Mouse (Mus musculus): ENCODE data around the gene 1700025C18Rik. TPM values are rescaled to one million over a fixed set of nuclear protein-coding genes. Genes with fewer than 3 reads are reported as not detected.

The 1700025C18Rik gene
- polyA plus RNA-seq, 1 experiment from 2014 or later = not detected

DNA sequence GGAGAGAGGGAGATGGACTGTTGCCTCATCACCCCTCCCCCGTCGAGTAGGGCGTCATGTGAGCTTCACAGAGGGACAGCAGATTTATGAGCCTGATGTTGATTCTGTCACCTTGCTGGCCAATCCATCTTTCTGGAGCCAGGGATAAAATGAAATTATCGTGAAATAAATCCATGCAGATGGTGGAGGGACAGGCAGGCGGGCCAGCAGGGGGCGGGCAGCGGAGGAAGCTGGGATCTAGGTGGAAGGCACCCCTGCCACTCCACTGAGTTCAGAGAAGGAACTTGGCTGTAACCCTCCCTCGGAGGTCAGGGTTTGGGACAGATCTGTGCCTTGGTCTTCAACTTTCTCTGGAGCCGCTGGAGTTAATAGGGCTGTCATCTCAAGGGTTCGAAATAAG, 11.9 kb downstream of the 1700025C18Rik start:
- DNase-seq = no peak
- Histone ChIP-seq H3K9me3 (ENCODE audit: low read depth, low read length) (no peaks in the 10 kb centered on the region), H3K4me3 (ENCODE audit: low read depth, low read length) (no peak overlapping the region), H3K4me2 (no peak overlapping the region), H3K4me1 (ENCODE audit: insufficient read depth) (no peaks in the 10 kb centered on the region), H3K36me3 (ENCODE audit: insufficient read depth) (no peaks in the 10 kb centered on the region), H3K27me3 (ENCODE audit: insufficient read depth, low read length) (peaks cover 63% of the 10 kb centered on the region), H3K9ac (no peak overlapping the region), H3K27ac (ENCODE audit: low read depth) (no peak overlapping the region)
- TF ChIP-seq CTCF (IDR thresholded peaks at IDR 0.05; ENCODE audit: low read depth) = peak; percentile 66
- 20% methylated on average over 10 of the region's 10 CpGs for WGBS
- ATAC-seq (ENCODE audit: insufficient read depth) = no peak

DNA sequence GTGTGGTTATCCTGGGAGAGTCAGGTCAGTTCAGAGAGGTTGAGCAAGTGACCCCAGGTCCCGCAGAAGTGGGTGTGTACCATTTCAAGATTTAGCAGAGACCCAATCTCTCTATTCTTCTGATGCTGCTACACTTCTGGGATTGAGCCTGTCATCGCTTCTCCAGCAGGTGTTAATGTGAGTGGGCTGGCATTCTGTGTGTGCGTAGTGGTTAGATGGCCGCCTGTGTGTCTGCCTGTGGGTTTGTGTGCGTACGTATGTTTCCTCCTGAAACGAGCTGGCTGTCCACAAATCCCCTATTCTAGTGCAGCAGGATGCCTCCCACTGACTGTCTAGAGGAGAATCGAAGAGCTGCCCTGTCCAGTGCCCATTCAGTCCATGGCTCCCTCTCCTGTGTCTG, 12.5 kb downstream of the 1700025C18Rik start:
- H3K27ac ChIP-seq (ENCODE audit: low read depth) = no peak overlapping the region
- H3K27me3 ChIP-seq (ENCODE audit: insufficient read depth, low read length) = peaks cover 65% of the 10 kb centered on the region
- no peak for DNase-seq
- H3K4me1 ChIP-seq (ENCODE audit: insufficient read depth) = no peaks in the 10 kb centered on the region
- H3K9ac ChIP-seq = no peak overlapping the region
- H3K9me3 ChIP-seq (ENCODE audit: low read depth, low read length) = no peaks in the 10 kb centered on the region
- H3K36me3 ChIP-seq (ENCODE audit: insufficient read depth) = no peaks in the 10 kb centered on the region
- H3K4me2 ChIP-seq = no peak overlapping the region
- no peak overlapping the region for H3K4me3 ChIP-seq (ENCODE audit: low read depth, low read length)
- 56% methylated on average over 8 of the region's 8 CpGs for WGBS
- TF ChIP-seq CTCF (IDR thresholded peaks at IDR 0.05; ENCODE audit: low read depth) = no peak
- no peak for ATAC-seq (ENCODE audit: insufficient read depth)

DNA sequence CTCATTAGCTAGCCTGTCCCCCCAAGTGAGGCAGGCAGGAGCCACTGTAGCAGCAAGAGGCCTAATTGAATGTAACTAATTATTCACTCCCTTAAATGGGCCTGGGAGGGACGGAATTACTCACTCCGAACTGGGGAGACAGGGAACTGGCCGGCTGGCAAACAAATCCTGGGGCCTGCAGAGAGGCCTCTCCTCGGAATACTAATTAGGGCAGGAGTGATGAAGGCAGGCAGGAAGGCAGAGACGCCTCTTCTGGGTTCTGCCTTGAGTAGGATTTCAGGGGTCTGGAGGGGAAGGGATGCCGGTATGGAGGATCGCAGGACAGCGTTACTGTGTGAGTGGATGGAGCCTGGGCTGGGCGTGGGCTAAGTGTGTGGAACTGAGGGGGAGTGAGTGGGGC, 13.5 kb downstream of the 1700025C18Rik start:
- no peak overlapping the region for H3K9ac ChIP-seq
- no peak overlapping the region for H3K27ac ChIP-seq (ENCODE audit: low read depth)
- H3K4me1 ChIP-seq (ENCODE audit: insufficient read depth) = no peaks in the 10 kb centered on the region
- no peak overlapping the region for H3K4me3 ChIP-seq (ENCODE audit: low read depth, low read length)
- TF ChIP-seq CTCF (IDR thresholded peaks at IDR 0.05; ENCODE audit: low read depth) = no peak
- no peak overlapping the region for H3K4me2 ChIP-seq
- no peaks in the 10 kb centered on the region for H3K36me3 ChIP-seq (ENCODE audit: insufficient read depth)
- no peak for DNase-seq
- no peaks in the 10 kb centered on the region for H3K9me3 ChIP-seq (ENCODE audit: low read depth, low read length)
- 7% methylated on average over 9 of the region's 9 CpGs for WGBS
- ATAC-seq (ENCODE audit: insufficient read depth) = no peak
- H3K27me3 ChIP-seq (ENCODE audit: insufficient read depth, low read length) = peaks cover 65% of the 10 kb centered on the region

DNA sequence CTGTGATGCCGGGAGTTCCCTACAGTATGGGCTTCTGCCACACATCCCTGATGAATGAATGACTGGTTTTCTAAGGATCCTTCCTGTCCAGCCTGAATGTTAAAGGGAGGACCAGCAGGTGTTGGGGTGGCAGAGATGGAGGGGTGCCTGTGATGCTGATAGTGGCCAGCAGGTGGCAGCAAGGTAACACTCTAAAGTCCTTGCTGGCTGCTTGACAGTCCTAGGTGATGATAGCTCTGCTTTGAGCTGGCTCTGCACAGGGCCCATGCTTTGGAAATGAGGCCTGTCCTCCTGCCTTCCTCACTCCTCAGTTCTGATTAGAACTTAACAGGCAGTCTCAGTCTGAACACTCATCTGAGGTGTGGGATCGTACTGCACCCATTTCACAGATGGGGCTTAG, 15.6 kb downstream of the 1700025C18Rik start:
- no peak overlapping the region for H3K27ac ChIP-seq (ENCODE audit: low read depth)
- H3K9me3 ChIP-seq (ENCODE audit: low read depth, low read length) = no peaks in the 10 kb centered on the region
- H3K4me1 ChIP-seq (ENCODE audit: insufficient read depth) = no peaks in the 10 kb centered on the region
- no peak overlapping the region for H3K4me2 ChIP-seq
- TF ChIP-seq CTCF (IDR thresholded peaks at IDR 0.05; ENCODE audit: low read depth) = peak; percentile 98
- 42% methylated on average over 2 of the region's 2 CpGs for WGBS
- peak; percentile 89 for DNase-seq
- H3K36me3 ChIP-seq (ENCODE audit: insufficient read depth) = no peaks in the 10 kb centered on the region
- H3K4me3 ChIP-seq (ENCODE audit: low read depth, low read length) = no peak overlapping the region
- peaks cover 52% of the 10 kb centered on the region for H3K27me3 ChIP-seq (ENCODE audit: insufficient read depth, low read length)
- ATAC-seq (ENCODE audit: insufficient read depth) = peak; percentile 55
- H3K9ac ChIP-seq = no peak overlapping the region

DNA sequence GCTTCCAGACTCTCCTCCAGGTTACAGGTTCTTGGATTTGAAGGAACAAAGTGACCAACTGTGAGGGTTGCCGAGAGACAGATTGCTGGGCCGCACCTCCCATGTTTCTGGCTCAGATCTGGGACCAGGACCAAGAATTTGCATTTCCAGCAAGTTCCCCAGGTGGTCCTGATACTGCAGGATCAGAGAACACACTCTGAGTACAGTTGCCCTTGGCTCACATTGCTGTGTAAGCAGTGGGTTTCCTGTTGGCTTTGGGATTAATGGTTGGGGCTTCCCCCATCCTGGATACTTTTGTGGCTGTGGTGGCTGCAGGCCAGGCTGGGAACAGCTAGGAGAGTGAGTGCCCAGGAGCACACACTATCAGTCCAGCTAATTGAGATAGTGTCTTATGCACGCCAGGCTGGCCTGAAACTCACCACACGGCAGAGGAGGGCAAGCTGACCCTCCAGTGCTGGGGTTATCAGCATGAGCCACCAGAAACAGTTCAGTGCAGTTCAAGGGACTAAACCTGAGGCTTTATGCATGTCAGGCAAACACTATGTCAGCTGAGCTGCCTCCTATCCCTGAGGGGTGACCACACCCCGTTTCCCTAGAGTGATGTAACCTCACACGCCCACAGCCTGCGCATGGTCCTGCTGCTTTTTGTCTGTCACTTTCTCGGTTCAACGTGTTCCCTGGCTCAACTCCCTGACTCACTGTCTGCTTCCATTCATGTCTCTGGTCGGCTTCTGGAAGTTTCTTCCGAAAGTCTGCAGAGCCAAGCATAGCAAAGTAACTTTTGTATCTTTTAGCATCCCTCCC, 16.3 kb downstream of the 1700025C18Rik start:
- Histone ChIP-seq H3K36me3 (ENCODE audit: insufficient read depth) (no peaks in the 10 kb centered on the region), H3K4me3 (ENCODE audit: low read depth, low read length) (no peak overlapping the region), H3K9ac (no peak overlapping the region), H3K4me1 (ENCODE audit: insufficient read depth) (no peaks in the 10 kb centered on the region), H3K27ac (ENCODE audit: low read depth) (no peak overlapping the region), H3K4me2 (no peak overlapping the region), H3K9me3 (ENCODE audit: low read depth, low read length) (no peaks in the 10 kb centered on the region), H3K27me3 (ENCODE audit: insufficient read depth, low read length) (peaks cover 52% of the 10 kb centered on the region)
- ATAC-seq (ENCODE audit: insufficient read depth) (no peak), DNase-seq (no peak)
- WGBS = 31% methylated on average over 11 of the region's 11 CpGs
- TF ChIP-seq CTCF (IDR thresholded peaks at IDR 0.05; ENCODE audit: low read depth) = no peak

DNA sequence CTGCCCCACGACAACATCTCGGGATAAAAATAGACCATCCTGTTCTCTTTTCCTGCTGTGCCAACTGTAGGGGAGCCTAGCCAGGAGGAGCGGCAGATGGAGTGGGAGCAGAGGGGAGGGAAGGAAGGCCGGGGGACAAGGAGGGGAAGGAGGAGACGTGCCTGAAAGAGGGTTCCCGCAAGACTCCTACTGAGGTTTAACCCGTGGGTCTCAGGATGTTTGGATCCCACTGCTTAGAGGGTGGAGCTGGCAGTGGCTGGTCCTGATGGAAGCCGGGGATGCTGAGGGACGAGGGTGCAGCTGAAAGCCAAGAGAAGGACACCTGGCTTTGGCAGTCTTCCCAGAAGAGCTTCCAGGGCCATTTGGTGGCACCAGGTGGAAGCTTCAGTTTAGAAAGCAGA, 17.2 kb downstream of the 1700025C18Rik start:
- WGBS = 12% methylated on average over 9 of the region's 9 CpGs
- no peaks in the 10 kb centered on the region for H3K4me1 ChIP-seq (ENCODE audit: insufficient read depth)
- H3K4me2 ChIP-seq = no peak overlapping the region
- no peak overlapping the region for H3K9ac ChIP-seq
- no peaks in the 10 kb centered on the region for H3K36me3 ChIP-seq (ENCODE audit: insufficient read depth)
- H3K27me3 ChIP-seq (ENCODE audit: insufficient read depth, low read length) = peaks cover 45% of the 10 kb centered on the region
- no peak overlapping the region for H3K27ac ChIP-seq (ENCODE audit: low read depth)
- H3K4me3 ChIP-seq (ENCODE audit: low read depth, low read length) = no peak overlapping the region
- ATAC-seq (ENCODE audit: insufficient read depth) = no peak
- no peaks in the 10 kb centered on the region for H3K9me3 ChIP-seq (ENCODE audit: low read depth, low read length)
- DNase-seq = no peak
- no peak for TF ChIP-seq CTCF (IDR thresholded peaks at IDR 0.05; ENCODE audit: low read depth)

DNA sequence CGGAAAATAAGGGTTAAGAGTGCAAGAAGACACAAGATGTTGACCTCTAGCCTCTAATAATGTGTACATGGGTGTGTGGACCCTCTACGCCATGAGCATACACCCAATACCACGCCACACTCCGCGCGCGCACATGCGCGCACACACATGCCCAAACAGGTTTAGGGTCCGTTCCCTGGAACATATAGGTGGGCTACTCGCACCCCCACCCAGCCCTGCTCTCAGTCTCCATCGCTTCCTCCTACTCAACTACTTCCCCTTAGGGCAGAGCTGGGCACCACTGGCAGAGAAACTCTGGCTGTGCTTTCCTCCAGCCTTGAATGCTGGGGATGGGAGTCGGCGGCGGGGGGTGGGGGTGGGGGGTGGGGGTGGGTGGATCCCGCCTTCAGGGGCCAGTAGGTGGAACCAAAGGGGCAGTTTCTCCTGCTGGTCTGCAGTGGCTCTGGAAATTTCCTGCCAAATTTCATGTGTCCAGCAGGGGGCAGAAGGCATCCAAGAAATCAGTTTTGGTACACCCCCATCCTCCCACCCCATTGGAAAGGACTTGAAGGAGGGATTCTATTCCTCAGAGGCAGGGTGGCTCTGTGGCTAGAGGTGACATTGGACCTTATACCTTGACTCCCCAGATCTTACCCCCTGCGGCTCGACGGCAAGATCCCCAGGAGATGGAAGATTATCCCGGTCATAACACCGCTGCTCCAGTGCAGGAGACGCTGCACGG, 20.3 kb downstream of the 1700025C18Rik start:
- WGBS = 20% methylated on average over 23 of the region's 23 CpGs
- DNase-seq = peak; percentile 87
- 0 out of 2 replicates have a peak overlapping the region, but pooled peaks have one; percentile 20 for H3K4me2 ChIP-seq
- no peaks in the 10 kb centered on the region for H3K9me3 ChIP-seq (ENCODE audit: low read depth, low read length)
- H3K4me3 ChIP-seq (ENCODE audit: low read depth, low read length) = no peak overlapping the region
- peaks cover 16% of the 10 kb centered on the region for H3K27me3 ChIP-seq (ENCODE audit: insufficient read depth, low read length)
- no peaks in the 10 kb centered on the region for H3K4me1 ChIP-seq (ENCODE audit: insufficient read depth)
- TF ChIP-seq CTCF (IDR thresholded peaks at IDR 0.05; ENCODE audit: low read depth) = peak; percentile 75
- H3K9ac ChIP-seq = no peak overlapping the region
- H3K36me3 ChIP-seq (ENCODE audit: insufficient read depth) = no peaks in the 10 kb centered on the region
- H3K27ac ChIP-seq (ENCODE audit: low read depth) = no peak overlapping the region
- 0 out of 2 replicates have a peak, but pooled peaks have one; percentile 18 for ATAC-seq (ENCODE audit: insufficient read depth)

Measured in lung, embryonic 14.5 days (tissue).